Mouse (Mus musculus): ENCODE data around the gene Ppil4. TPM values are rescaled to one million over a fixed set of nuclear protein-coding genes. Genes with fewer than 3 reads are reported as not detected.

The Ppil4 gene
- total RNA-seq, 2 experiments from 2014 or later, result 33.4 to 33.9 TPM

DNA sequence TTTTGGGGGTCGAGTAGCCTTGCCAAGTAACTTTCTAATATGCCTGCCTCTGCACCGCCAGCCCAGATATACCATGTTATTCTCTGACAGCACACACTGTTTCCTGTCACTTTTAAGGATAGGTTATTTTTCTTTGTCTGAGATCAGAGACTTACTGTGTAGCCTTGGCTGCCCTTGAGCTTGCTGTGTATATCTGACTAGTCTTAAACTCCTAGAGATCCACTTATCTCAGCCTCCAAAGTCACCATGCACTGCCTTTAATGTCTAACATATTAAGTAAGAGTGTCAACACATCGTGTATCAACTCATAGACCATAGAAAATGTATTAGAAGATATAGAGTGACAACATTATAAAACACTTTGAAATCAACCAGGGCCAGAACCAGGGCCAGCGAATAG, 26.9 kb downstream of the Ppil4 start:
- intact Hi-C loops (cut with DNase I), result loop anchor here (10.0 kb wide), 1 partner anchor 385 kb away; no protein-coding TSS in a partner anchor
- DNase-seq (ENCODE audit: low spot score in 2 of 2), result no peak

DNA sequence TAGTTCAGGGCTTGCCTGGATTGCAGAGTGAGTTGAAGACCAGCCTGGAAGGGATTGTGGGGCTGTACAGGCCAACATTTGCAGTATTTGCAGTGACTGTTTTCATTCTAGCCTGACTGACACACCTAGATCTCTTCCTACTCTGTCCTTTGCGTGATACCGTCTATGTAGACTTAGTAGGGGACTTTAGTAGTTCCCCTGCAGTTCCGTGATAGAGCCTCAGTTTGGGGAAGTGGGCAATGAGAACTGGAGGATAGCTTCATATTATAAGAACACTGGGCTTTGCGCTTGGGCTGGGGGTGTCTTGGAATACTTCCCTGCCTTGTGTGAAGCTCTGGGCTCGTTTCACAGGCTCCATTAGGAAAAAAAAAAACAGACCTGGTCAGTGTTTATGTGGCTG, 27.5 kb downstream of the Ppil4 start:
- DNase-seq (ENCODE audit: low spot score in 2 of 2), result no peak
- intact Hi-C loops (cut with DNase I), result no loop called here

DNA sequence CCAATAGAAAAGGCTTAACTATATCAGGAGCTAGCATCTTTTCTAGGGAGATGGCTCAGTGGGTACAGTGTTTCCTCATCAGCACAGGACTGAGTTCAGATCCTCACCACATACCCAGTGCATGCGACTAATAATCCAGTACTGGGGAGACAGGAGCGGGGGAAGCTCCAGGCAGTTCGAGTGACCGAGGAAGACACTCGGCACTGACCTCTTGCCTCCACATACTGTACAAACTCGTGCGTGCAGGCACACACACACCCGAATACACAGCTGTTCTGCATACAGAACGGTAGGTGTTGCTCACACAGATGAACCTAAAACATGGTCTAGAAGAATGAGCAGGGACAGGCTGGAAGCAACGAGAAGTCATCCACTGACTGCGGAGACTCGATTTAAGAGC, 29.3 kb downstream of the Ppil4 start:
- DNase-seq (ENCODE audit: low spot score in 2 of 2), result no peak
- intact Hi-C loops (cut with DNase I), result no loop called here

DNA sequence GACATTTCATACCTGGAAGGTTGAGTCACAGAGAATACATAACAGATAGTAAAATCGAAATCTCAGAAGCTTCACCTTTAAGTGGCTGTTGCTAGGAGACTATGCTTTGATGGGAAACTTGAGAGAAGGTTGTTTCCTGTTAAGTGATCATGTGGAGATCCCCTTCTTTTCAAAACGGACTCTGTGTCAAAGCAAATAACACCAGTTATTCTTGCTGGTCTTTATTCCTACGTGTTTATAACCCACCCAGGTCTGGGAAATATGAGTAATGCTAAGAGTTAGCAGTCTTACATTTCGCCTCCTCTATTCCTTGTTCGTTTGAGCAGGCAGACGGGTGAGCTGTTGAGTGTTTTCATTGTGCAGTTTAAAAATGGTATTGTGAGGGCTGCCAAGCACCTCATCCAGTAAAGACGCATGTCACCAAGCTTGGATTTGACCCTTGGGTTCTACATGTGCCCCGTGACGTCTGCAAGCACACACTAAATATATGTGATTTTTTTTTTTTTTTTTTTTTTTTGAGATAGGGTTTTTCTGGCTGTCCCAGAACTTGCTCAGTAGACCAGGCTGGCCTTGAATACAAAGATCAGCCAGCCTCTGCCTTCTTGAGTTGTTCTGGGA, 32.1 kb downstream of the Ppil4 start:
- intact Hi-C loops (cut with DNase I), result no loop called here
- DNase-seq (ENCODE audit: low spot score in 2 of 2), result no peak

DNA sequence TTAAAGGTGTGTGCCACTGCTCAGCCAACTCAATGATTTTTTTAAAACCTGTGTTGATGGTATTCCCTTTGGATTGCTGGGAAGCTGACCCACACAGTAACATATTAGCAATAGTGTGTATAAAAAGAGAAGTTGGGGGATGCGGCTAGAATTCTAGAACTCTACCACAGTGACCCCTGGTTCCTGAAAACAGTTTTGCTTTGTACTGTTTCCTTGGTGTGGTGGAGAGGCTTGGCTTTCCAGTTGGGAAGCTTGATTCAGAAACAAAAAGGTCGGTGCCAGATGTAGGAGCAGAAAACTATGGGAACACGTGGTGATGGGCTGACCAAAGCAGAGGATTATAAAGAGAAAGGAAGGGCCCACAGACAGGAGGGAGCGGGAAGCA, 32.6 kb downstream of the Ppil4 start:
- DNase-seq (ENCODE audit: low spot score in 2 of 2), result no peak
- intact Hi-C loops (cut with DNase I), result no loop called here

DNA sequence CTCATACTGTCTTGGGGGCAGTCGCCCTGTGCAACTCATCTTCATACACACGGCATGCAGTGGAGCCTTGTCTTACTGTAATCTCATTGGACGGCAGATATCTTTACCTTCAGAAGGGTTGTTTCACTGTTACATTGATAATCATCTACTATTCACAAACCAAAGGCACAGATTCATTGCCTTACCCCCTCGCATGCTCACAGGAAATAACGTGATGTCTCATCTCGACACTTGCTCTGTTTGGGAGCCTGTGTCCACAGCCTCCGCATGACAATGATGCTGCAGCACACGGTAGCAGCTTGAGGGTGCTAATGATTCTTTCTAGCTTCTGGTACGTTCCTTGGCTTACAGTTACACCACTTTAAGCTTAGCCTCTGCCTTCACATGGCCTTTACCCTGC, 33.4 kb downstream of the Ppil4 start:
- DNase-seq (ENCODE audit: low spot score in 2 of 2), result no peak
- intact Hi-C loops (cut with DNase I), result no loop called here

DNA sequence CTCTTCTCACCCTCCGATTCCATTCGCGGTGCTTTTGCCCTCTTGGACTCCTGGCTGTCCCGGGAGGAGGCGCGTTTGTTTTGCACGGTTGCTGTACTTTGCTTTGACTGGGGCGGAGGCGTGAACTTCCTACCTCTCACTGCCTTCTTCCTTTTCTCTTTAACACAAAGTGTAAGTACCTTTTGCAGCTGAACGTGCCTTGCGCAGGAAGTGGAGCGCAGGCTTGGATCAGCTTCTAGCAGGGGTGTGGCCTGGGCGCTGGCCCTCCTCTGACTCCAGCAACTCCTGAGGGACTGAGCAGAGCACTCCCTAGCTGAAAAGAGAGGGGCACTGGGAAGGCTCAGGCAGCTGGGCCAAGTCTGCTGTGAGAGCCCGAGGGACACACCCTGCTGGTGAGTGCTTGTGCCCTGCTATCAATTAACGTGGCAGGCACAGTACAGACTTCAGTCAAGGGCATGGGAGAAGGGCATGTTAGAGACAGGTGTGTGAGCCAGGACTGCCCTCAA, 39.5 kb downstream of the Ppil4 start, which contains the start of gene Zc3h12d:
TSS of gene Zc3h12d (plus strand) at position 300 of the 506 bp plus-strand sequence.
- DNase-seq (ENCODE audit: low spot score in 2 of 2), result no peak
- intact Hi-C loops (cut with DNase I), result no loop called here

DNA sequence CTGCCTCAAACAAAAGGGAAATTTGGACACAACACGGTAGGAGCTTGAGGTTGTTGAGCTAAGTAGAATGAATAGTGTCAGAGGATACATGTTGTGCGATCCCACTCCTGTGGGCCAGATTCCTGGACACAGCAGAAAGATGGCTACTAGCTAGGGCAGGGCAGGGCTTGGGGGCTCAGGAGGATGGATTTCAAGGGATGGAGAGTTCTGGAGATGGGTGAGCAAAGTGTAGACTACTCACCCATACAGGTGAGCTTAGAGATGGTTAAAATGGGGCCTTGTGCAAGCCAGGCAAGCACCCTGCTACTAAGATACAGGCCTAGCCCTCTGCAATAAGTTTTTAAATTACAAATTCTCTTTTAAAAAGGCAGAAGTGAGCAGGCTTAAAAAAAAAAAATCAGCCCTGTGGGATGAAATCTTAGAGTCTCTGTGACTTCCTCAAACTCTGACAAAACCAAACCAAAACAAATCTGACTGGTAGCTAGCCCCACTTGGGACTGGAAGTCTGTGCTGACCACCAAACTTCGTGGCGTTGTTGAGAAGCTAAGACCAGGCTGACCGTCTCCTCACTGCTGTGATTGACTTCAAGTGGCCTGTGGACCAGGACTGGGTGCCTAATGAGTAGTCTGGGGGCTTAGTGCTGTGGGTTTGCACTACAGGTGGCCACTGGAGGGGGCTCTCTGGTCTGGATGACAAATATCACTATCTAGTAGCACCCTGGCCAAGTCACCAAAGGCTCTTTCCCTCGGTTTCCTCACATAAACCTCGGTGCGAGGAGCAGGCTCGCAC, 40.9 kb downstream of the Ppil4 start:
- DNase-seq (ENCODE audit: low spot score in 2 of 2), result no peak

DNA sequence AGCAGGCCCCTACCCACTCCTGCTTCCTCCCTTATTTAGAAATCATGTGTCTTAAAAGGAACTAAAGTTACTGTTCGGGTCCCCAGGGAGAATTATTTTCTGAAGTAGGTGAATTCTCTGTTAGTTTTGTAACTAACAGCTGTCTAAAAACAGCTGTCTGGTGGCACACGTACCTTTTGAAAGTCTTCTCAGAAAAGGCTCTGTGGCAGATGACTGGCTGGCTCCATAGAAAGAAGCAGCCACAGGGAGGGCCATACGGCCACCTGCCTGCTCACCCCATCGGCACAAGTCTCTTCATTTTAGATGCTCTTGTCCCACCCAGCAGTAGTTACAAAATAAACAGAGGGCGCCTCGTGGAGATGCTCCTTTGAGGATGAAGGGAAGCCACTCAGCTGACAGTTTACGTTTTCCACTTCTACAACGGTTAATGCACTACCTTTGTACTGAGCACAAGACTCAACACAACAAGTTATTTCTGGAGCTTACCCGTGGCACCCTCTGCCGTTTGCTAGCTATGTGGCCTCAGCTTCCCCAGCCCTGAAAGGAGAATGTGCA, 42.1 kb downstream of the Ppil4 start:
- no peak for DNase-seq (ENCODE audit: low spot score in 2 of 2)
- intact Hi-C loops (cut with DNase I), result no loop called here

More for the DNA sequence above, 40.9 kb downstream of the Ppil4 start:
- intact Hi-C loops (cut with DNase I), result no loop called here

DNA sequence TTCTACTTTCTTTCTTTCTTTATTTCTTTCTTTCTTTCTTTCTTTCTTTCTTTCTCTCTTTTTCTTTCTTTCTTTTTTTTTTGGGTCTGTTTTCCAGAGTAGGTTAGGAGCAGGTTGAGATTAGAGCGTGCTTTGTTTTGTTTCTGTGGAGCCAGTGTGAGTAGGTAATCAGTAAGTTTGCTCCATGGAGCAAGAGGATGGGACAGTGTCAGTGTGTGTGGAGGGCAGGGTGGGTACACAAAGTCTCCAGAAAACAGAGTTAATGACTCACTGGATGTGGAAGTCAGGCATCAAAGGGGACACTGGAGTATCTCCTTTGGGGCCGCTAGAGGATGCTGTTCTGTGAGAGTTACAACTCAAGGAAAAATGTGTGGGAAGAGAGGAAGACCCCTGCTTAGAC, 44.2 kb downstream of the Ppil4 start:
- DNase-seq (ENCODE audit: low spot score in 2 of 2), result no peak
- intact Hi-C loops (cut with DNase I), result no loop called here

DNA sequence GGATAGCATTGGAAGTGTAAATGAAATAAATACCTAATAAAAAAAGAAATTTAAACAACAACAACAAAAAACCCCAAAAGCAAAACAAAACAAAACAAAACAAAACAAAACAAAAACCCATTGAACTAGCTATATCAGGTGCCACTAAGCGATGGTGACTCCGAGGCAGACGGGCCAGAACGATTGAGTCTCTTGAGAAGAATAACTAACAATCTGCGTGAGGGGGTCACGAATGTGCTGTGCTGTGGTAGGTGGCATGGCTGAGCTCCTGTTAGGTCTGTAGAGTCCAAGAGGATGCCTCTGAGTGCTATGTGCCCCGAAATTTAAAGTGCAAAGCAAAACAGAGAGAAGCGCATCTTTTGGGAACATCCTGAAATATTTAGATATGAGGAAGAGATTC, 44.8 kb downstream of the Ppil4 start:
- intact Hi-C loops (cut with DNase I), result no loop called here
- no peak for DNase-seq (ENCODE audit: low spot score in 2 of 2)

DNA sequence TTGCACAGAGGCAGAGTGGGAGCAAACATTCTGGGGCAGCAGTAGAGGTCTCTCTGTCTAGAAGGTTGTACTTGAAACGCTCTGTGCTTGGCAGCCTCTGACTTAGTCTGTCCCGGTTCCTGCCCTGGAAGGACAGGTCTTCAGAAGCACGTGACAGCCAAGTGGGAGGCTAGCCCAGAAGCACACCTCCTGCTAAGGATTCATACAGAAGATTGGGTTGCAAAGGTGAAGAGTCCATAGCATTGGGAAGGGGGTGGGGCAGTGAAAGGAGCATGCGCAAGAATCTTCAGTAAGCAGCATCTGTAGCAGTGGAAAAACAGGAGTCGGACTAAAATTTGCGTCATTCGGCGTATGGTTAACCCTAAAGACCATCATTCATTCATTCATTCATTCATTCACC, 45.3 kb downstream of the Ppil4 start:
- intact Hi-C loops (cut with DNase I), result no loop called here
- no peak for DNase-seq (ENCODE audit: low spot score in 2 of 2)

DNA sequence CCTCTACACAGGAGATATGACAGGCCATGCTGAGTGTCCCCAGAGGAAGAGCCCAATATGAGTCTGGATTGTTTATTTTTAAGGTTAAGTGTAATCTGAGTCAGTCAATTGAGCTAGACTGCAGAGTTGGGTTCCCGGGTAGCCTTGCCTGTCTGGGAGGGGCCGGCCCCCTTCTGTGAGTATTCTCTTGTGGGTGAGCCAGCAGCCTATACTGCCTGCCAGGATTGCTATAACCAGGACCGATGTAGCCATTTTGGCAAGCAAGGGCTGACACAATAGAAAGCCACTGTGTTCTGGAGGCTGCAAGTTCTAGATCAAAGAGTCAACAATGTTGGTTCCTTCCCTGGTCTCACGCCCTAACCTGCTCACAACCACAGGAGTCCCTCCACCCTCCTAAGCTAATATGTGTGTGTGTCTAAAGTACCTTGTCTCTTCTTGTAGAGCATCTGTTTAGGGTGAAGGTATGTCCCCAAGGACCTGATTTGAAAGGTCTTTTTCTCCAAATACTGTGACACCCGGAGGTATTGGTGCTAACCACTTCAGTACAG, 46.3 kb downstream of the Ppil4 start:
- DNase-seq (ENCODE audit: low spot score in 2 of 2), result no peak
- intact Hi-C loops (cut with DNase I), result no loop called here

DNA sequence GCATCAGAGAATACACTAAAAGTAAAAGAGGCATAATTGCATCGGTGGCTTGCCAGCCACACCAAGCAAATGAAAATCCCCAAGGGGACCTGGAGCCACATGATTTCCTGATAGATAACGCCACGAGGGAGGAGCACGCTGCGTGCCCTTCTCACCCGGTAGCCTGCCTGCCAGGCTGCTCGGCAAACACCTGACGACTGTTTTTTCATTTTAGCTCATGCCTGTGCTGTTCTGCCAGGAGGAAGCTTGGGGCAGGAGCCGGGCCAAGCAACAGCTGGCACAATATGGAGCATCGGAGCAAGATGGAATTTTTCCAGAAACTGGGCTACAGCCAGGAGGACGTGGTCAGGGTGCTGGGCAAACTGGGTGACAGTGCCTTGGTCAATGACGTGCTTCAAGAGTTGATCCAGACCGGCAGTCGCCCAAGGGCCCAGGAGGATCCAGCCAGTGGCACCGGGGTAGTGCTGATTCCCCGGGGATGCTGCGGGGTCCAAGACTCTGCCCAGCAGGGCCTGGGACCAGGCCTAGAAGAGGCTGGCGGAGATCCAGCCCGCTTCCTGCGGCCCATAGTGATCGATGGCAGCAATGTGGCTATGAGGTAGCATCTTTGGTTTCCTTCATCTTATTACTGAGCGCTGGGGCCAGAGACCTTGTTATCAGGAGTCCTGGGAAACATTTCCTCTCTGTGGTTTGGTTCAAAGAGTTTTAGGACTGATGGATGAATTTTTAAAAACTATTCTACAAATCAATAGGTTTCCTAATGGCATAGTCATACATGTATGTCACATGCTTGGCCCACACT, 47.1 kb downstream of the Ppil4 start:
- intact Hi-C loops (cut with DNase I), result no loop called here

DNA sequence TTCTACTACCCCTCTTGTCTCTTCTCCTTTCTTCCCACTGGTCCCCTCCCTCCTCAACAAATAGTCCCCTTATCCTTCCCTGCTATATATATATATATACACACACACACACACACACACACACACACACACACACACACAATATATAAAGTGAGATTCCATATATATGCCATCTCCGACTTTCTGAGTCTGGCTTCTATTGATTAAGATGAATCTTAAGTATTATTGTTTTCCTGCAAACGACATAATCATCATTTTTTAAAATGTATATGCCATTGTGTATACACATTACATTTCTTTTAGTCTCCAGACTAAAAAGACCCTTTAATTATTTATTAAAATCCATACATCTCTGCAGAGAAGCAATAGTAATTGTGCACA, 47.7 kb downstream of the Ppil4 start:
- no peak for DNase-seq (ENCODE audit: low spot score in 2 of 2)
- intact Hi-C loops (cut with DNase I), result no loop called here

More for the DNA sequence above, 47.1 kb downstream of the Ppil4 start:
- no peak for DNase-seq (ENCODE audit: low spot score in 2 of 2)

DNA sequence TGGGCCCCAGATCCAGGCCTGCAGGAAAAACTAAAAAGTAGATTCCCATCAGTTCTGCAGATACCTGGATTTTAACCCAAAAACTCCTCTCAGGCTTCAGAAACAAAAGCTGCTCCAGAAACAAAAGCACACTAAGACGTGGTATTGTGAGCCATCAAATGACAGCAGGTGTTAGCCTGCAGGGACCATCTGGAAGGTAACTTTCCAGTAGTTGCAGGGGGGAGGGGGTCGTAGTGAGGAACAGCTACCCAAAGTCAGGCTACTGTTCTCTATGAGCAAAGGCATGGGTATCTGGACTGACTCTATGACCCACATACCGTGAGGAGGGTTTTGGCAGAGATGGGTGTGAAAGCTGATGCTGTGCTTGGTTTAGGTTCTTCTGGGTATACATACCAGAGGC, 48.1 kb downstream of the Ppil4 start:
- intact Hi-C loops (cut with DNase I), result no loop called here
- DNase-seq (ENCODE audit: low spot score in 2 of 2), result no peak

DNA sequence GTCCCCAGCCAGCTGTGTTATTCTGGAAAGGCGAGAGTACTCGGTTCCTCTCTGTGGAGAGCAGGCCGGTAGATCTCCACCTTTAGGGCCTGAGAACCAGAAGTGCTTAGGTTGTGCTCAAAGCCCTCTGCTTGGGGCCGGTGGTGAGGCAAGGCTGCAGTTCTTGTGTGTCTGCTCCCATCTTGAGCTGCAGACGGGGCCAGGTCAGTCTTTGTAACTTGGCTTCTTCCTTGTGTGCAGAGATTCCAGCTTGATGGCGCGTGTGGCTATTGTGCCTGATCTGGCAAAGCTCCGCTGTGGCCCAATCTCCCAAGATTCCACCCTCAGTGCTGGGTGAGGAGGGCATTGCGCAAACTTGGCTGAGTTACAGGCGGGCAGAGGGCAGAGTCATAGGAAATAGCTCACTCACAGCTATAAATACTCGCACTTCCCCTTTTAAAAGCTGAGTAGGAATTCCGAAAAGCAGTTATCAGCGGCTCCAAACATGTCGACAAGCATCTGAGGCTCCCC, 48.9 kb downstream of the Ppil4 start:
- DNase-seq (ENCODE audit: low spot score in 2 of 2), result peak; percentile 28 to 45
- intact Hi-C loops (cut with DNase I), result no loop called here

DNA sequence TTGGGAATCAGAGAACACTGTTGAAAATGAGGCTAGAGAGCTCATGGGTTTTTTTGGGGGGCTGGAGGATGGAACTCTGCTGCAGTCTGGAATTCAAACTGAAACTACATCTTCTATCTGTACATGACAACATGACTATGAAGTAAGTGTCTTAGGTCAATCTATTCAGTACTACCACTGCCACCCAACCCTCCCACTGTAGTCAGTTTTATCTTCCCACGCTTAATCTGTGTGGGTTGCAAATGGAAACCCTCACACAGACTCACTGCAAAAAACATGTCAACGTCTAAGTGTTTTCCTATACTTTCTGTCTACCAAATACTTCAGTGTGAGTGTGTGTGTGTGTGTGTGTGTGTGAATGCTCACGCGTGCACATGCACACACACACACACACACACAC, 50.5 kb downstream of the Ppil4 start:
- DNase-seq (ENCODE audit: low spot score in 2 of 2), result no peak
- intact Hi-C loops (cut with DNase I), result no loop called here

DNA sequence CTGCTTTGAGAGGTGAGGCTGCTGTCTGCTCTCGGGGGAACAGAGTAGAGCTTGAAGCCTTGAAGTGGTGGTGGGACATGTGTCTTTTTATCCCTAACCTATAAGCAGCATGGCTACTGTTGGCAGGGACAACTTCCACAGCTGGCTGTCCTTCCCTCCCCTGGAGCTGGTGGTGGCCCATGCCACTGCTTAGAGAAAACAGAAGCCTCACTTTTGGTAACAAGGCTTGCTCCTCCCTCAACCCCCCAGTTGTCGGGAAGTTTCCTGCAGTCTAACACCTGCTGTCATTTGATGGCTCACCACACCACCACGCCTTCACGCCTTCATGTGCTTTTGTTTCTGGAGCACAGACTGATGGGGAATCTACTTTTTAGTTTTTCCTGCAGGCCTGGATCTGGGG, 51.5 kb downstream of the Ppil4 start:
- DNase-seq (ENCODE audit: low spot score in 2 of 2), result no peak
- intact Hi-C loops (cut with DNase I), result no loop called here

All from left cerebral cortex, postnatal 14 days (tissue).